Mouse (Mus musculus) forebrain, embryonic 10.5 days (tissue): Measurements from ENCODE around the gene Rnf31. TPM values are rescaled to one million over a fixed set of nuclear protein-coding genes. Genes with fewer than 3 reads are reported as not detected.
A peak's percentile ranks its signal among the peaks of the same experiment; 100 is the strongest.

Source experiments
- DNase-seq: peaks from one replicate; pipeline ENCODE4 v3.0.0-alpha.2; 2017; ENCODE audit warnings: low spot score; ENCODE audit errors: extremely low spot score
- H3K27ac ChIP-seq: fragments of 300-500 bp; sonication (generic); 2 replicates; pipeline ENCODE4 v1.5.1; 2016; ENCODE audit warnings: mild to moderate bottlenecking
- H3K27me3 ChIP-seq: fragments of 300-500 bp; sonication (generic); 2 replicates; pipeline ENCODE4 v1.6.1; 2016; ENCODE audit warnings: mild to moderate bottlenecking; ENCODE audit not compliant: poor library complexity, severe bottlenecking
- H3K36me3 ChIP-seq: fragments of 300-500 bp; sonication (generic); replicated peaks from 2 replicates; pipeline ENCODE4 v1.6.1; 2016; ENCODE audit warnings: mild to moderate bottlenecking, moderate library complexity
- H3K4me1 ChIP-seq: fragments of 300-500 bp; sonication (generic); 2 replicates; pipeline ENCODE4 v1.6.1; 2016
- H3K4me3 ChIP-seq: fragments of 300-500 bp; sonication (generic); 2 replicates; pipeline ENCODE4 v1.5.1; 2016; ENCODE audit warnings: mild to moderate bottlenecking, moderate library complexity
- H3K9me3 ChIP-seq: fragments of 300-500 bp; sonication (generic); 2 replicates; pipeline ENCODE4 v1.6.1; 2016; ENCODE audit warnings: mild to moderate bottlenecking, moderate library complexity
- WGBS: fragments of 180-500 bp; shearing (Covaris S2); methylation state at CpG from one replicate; pipeline ENCODE4 v1.1.7; 2016; 5-methylcytosine and 5-hydroxymethylcytosine counted together
- polyA plus RNA-seq: library from polyadenylated mRNA; unstranded; fragments of >200 nt; fragmentation: Nextera tagmentation; extraction: Ambion mirVana; gene quantifications from 2 replicates; pipeline ENCODE4 v1.2.1, GENCODE M21; 2016

Gene Rnf31
- polyA plus RNA-seq, 1 experiment from 2014 or later = 21.3 TPM

DNA sequence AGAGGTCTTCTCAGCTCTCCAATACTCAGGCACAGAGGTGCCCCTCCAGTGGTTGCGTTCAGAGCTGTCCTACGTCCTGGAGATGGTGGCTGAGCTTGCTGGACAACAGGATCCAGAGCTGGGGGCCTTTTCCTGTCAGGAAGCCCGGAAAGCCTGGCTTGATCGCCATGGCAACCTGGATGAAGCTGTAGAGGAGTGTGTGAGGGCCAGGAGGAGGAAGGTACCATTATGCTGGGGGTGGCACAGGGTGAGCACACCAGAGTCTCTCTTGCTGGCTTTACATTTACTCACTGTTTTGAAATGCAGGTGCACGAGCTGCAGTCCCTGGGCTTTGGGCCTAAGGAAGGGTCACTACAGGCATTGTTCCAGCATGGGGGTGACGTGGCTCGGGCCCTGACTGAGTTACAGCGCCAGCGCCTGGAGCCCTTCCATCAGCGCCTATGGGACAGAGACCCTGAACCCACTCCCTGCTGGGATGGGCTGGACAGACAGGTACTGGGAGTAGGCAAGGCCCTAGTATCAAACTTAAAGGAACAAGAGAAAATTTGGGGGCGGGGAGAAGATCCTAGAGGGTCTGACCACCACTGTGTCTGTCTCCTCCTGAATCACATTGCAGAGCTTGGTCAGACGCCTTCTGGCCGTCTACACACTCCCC lies 4.7 kb downstream of the Rnf31 start:
- 84% methylated on average over 13 of the region's 13 CpGs for WGBS
- H3K27ac ChIP-seq = no peak overlapping the region
- DNase-seq = no peak
- no peaks in the 10 kb centered on the region for H3K9me3 ChIP-seq
- no peak overlapping the region for H3K4me3 ChIP-seq
- H3K27me3 ChIP-seq = no peaks in the 10 kb centered on the region
- peaks cover 76% of the 10 kb centered on the region for H3K36me3 ChIP-seq
- peaks cover 33% of the 10 kb centered on the region for H3K4me1 ChIP-seq

DNA sequence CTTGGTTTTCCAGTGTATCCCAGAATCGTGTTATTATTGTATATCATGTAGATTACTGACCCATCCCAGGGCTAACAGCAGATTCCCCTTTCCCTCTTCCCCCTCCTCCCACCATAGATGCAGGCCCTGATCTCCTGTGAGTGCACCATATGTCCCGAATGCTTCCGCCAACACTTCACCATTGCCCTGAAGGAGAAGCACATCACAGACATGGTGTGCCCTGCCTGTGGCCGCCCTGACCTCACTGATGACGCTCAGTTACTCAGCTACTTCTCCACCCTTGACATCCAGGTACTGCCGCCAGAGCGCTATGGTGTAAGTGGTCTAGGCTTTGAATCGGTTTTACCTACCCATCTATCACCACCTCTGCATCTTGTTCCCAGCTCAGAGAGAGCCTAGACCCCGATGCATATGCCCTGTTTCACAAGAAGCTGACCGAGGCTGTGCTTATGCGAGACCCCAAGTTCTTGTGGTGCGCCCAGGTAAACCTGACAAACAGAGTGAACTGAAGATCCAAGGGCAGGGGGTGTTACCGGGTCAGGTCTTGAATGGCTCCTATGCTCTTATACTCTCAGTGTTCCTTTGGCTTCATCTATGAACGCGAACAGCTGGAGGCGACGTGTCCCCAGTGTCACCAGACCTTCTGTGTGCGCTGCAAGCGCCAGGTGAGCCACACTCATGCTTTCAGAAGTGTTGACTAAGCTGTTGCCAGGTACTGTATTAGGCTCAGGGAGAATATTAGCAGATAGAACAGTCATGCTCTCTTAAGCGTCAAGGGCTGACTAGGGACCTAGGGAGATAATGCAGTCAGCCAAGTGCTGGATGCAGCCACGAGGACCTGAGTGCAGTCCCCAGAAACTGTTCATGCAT lies 7.2 kb downstream of the Rnf31 start:
- WGBS = 94% methylated on average over 21 of the region's 21 CpGs
- DNase-seq = no peak
- Histone ChIP-seq H3K4me3 (no peak overlapping the region), H3K27ac (no peak overlapping the region), H3K4me1 (peaks cover 16% of the 10 kb centered on the region), H3K36me3 (peaks cover 97% of the 10 kb centered on the region), H3K9me3 (no peaks in the 10 kb centered on the region), H3K27me3 (no peaks in the 10 kb centered on the region)

DNA sequence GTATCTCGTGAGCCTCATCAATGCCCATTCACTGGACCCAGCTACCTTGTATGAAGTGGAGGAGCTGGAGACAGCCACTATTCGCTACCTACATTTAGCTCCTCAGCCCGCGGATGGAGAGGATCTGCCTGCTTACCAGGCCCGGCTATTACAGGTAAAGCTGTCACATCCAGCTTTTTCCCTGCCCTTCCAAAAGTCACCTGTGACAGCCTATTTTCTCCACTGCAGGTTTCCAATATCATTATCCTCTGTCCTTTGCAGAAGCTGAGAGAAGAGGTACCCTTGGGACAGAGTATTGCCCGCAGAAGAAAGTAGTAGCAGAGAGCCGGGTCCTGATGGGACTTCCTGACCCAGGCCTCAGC lies 11.7 kb downstream of the Rnf31 start, which contains the start of gene Irf9:
Gene Irf9, plus strand, starts transcription at position 301 of the 362 bp plus-strand sequence.
- Histone ChIP-seq H3K4me1 (peaks cover 15% of the 10 kb centered on the region), H3K36me3 (peaks cover 92% of the 10 kb centered on the region), H3K27me3 (no peaks in the 10 kb centered on the region), H3K4me3 (peak within 1 kb of the TSS; percentile 42), H3K27ac (peak within 1 kb of the TSS; percentile 78), H3K9me3 (no peaks in the 10 kb centered on the region)
- 89% methylated on average over 7 of the region's 7 CpGs for WGBS
- no peak for DNase-seq

DNA sequence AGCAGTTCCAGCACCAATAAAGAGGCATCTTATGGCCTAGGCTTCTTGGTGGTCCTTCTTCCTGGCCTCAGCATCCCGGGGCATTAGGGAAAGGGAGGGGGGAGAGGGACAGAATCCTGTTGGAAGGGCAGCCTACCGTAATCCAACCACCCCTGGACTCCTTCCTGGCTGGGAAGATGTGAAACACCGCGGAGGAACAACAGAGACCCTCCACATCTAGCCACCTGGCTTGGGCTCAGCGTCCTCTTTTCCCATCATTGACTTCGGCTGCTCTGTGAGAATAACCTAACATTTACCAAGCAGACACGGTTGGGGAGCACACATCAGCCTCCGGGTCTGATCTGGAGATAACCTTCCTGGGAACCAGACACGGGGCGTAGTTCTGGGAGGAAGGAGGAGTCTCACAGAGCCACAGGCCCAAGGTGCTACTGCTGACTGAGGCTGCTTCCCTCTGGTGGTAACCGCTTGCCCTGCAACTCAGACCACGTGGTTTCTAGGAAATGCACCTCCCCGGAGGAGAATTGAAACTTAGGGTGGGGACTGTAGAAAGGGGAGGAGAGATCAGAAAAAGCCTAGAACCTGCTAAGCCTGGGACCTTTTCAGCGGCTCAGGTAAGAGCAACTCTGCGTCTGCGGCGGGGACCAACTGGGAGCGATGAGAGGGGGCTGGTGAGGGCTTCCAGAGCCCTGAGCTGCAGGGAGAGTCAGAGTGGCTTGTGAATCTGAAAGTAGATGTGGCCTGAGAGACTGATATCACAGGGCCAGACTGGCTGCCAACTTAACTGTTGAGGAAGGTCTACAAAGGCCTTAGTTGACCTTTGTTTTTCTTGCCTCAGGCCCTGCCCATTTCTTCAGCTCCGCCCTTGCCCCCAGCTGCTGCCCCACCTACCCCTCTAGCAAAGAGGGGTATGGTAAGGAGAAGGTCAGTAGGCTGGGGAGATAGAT lies 12.4 kb downstream of the Rnf31 start:
- 23% methylated on average over 19 of the region's 19 CpGs for WGBS
- peak; percentile 83 for DNase-seq
- Histone ChIP-seq H3K9me3 (no peaks in the 10 kb centered on the region), H3K4me3 (peak overlapping the region; percentile 42), H3K4me1 (peaks cover 15% of the 10 kb centered on the region), H3K27me3 (no peaks in the 10 kb centered on the region), H3K36me3 (peaks cover 92% of the 10 kb centered on the region), H3K27ac (peak overlapping the region; percentile 78)

DNA sequence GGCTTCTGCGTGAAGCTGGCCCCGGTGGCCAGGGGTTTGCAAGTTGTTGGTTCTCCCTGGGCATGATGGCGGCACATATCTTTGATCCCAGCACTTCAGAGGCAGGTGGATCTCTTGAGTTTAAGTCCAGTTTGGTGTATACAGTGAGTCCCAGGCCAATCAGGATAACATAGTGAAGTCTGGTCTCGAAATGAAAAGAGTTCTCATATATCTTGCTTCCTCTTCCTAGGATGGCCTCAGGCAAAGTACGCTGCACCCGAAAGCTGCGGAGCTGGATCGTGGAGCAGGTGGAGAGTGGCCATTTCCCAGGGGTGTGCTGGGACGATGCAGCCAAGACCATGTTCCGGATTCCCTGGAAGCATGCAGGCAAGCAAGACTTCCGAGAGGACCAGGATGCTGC lies 13.3 kb downstream of the Rnf31 start:
- Histone ChIP-seq H3K27me3 (no peaks in the 10 kb centered on the region), H3K27ac (no peak overlapping the region), H3K4me1 (peaks cover 15% of the 10 kb centered on the region), H3K4me3 (no peak overlapping the region; the same call in 1 of the 2 replicates), H3K9me3 (no peaks in the 10 kb centered on the region), H3K36me3 (peaks cover 92% of the 10 kb centered on the region)
- 93% methylated on average over 11 of the region's 11 CpGs for WGBS
- DNase-seq = no peak

DNA sequence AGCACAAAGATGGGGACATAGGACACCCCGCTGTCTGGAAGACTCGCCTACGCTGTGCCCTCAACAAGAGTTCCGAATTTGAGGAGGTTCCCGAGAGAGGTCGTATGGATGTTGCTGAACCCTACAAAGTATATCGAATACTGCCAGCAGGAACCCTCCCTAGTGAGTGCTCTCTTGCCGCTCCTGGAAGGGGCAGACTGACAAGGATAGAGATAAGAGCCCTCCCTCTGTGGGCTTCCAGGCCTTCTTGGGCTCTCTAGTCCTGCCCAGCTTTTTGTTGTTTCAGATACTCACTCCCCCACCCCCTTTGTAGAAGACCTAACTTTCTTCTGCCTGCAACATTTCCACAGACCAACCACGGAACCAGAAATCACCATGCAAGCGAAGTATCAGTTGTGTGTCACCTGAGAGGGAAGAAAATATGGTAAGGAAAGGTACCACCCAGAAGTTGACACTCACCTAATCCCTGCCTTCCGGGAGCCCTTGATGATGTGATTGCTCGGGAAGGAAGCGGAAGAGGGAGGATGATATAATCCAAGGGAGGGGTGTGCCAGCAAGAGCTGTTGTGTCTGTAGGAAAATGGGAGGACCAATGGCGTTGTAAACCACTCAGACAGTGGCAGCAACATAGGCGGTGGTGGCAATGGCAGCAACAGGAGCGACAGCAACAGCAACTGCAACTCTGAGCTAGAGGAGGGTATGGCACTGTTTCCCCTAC lies 14.4 kb downstream of the Rnf31 start:
- DNase-seq = no peak
- Histone ChIP-seq H3K27me3 (no peaks in the 10 kb centered on the region), H3K36me3 (peaks cover 89% of the 10 kb centered on the region), H3K4me1 (peaks cover 15% of the 10 kb centered on the region), H3K9me3 (no peaks in the 10 kb centered on the region), H3K4me3 (no peak overlapping the region), H3K27ac (no peak overlapping the region)
- WGBS = 96% methylated on average over 16 of the region's 16 CpGs

DNA sequence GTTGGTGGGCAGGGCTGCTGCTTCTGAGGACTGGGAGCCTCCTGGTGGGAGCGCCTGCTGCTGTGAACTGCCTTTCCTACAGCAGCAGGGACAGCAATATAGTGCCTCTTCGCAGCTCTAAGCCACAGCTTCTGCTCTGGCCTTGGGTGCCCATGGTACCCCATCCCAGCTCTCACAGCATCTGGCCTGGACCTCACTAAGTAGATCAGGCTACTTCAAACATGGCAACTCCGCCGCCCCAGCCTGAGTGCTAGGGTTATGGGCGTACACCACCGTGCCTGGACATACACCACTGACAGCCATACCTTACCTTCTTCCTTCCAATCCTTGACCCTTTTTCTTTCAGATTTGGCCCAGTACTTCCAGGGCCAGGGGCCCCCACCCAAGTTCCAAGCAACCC lies 16.8 kb downstream of the Rnf31 start:
- H3K27ac ChIP-seq = no peak overlapping the region
- H3K9me3 ChIP-seq = no peaks in the 10 kb centered on the region
- H3K4me3 ChIP-seq = no peak overlapping the region
- peaks cover 65% of the 10 kb centered on the region for H3K36me3 ChIP-seq
- H3K4me1 ChIP-seq = peaks cover 14% of the 10 kb centered on the region
- DNase-seq = no peak
- WGBS = 91% methylated on average over 6 of the region's 6 CpGs
- H3K27me3 ChIP-seq = no peaks in the 10 kb centered on the region

DNA sequence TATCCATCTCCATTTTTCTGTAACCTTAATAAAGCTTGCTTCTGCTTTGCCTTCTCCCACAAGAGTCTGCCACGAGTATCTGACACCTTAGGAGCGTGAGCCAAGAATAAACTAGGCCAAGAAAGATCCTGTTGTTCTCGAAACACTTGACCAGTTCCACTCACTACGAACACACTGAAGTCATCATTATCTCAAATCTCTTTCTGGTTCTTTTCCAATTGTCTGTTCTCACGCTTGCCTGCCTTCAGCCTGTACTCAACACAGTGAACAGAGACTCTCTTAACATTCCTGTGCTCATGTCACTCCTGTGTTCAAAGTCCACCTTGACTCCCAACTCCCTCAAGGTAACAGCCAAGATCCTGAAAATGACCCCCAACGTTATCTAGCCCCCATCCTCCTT lies 21.8 kb downstream of the Rnf31 start:
- WGBS = 84% methylated on average over 6 of the region's 6 CpGs
- Histone ChIP-seq H3K27me3 (peaks cover 4% of the 10 kb centered on the region; the same call in 1 of the 2 replicates), H3K27ac (no peak overlapping the region), H3K4me3 (no peak overlapping the region), H3K36me3 (peaks cover 22% of the 10 kb centered on the region), H3K4me1 (peaks cover 12% of the 10 kb centered on the region), H3K9me3 (no peaks in the 10 kb centered on the region)
- DNase-seq = no peak

DNA sequence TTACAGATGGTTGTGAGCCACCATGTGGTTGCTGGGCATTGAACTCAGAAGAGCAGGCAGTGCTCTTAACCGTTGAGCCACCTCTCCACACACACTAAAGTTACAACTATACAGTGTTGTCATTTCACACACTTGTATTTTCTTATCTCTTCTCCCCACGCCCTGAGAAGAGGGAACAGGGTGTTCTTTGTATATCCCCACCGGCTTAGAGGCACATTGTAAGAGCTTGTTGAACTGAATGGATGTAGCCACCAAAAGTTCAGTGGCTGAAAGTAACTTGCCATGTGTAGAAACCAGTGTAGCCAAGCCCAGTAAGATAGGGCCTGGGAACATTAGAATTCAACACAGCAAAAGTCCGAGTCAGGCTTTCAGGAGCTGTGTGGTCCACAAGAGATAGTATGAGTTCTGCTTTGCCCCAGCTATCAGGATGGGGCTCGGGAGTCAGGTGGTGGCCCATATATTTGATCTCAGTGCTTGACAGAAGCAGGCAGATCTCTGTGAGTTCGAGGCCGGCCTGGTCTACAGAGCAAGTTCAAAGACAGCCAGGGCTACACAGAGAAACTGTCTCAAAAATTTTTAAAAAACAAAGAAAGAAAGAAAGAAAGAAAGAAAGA lies 23.2 kb downstream of the Rnf31 start:
- Histone ChIP-seq H3K27ac (no peak overlapping the region), H3K4me1 (peaks cover 20% of the 10 kb centered on the region), H3K36me3 (peaks cover 9% of the 10 kb centered on the region), H3K9me3 (no peaks in the 10 kb centered on the region), H3K4me3 (no peak overlapping the region), H3K27me3 (peaks cover 13% of the 10 kb centered on the region)
- 82% methylated on average over 7 of the region's 7 CpGs for WGBS
- no peak for DNase-seq

DNA sequence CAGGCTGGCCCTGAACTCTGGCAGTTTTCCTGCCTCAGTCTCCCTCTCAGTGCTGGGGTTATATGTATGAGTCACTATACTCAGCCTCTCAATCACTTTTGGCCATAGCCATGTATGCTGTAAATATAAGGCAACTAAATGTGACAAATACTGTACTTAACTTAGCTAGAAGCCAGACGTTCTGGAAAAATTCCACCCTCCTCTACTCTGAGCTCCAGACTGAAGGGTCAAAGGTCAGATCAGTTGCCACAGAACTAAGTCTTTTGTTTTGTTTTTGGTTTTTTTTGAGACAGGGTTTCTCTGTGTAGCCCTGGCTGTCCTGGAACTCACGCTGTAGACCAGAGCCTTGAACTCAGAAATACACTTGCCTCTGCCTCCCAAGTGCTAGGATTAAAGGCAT lies 24.4 kb downstream of the Rnf31 start:
- Histone ChIP-seq H3K27me3 (peaks cover 13% of the 10 kb centered on the region), H3K4me1 (peaks cover 20% of the 10 kb centered on the region), H3K9me3 (no peaks in the 10 kb centered on the region), H3K27ac (no peak overlapping the region), H3K36me3 (no peaks in the 10 kb centered on the region), H3K4me3 (no peak overlapping the region)
- no peak for DNase-seq
- 50% methylated on average over 2 of the region's 2 CpGs for WGBS

DNA sequence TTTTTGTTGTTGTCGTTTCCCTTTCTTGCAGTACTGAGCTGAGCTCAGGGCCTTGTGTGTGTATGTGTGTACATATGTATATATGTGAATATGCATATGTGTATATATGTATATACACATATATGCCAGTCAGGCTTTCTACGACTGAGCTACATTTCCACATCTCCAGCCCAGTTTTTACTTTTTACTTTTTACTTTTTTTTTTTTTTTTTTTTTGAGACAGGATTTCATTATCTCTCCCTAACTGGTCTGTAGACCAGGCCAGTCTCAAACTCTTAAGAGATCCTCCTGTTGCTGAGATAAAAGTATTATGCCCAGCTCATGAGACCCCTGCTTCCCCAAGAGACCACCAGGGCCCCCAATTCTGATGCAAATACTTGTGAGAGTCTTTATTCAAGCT lies 25.3 kb downstream of the Rnf31 start:
- H3K27ac ChIP-seq = no peak overlapping the region
- no peak for DNase-seq
- H3K9me3 ChIP-seq = no peaks in the 10 kb centered on the region
- peaks cover 20% of the 10 kb centered on the region for H3K4me1 ChIP-seq
- 89% methylated on average over 2 of the region's 2 CpGs for WGBS
- H3K36me3 ChIP-seq = no peaks in the 10 kb centered on the region
- peaks cover 13% of the 10 kb centered on the region for H3K27me3 ChIP-seq
- H3K4me3 ChIP-seq = no peak overlapping the region
